Mouse (Mus musculus) NIH3T3 (cell line): ENCODE results near the gene Rtbdn.

Source experiments
- DNase-seq: peaks from one replicate; pipeline ENCODE4 v3.0.0-alpha.2; 2012; ENCODE audit warnings: low read depth

Rtbdn gene

GRCm38 (mm10) chr8:84980622-84981358 lies 34.0 kb downstream of the Rtbdn start:
- peak; percentile 94 for DNase-seq

- DNase-seq = no peak
Observed at GRCm38 (mm10) chr8:84981644-84982498, 35.1 kb downstream of the Rtbdn start.

GRCm38 (mm10) chr8:84982499-84983011 lies 35.8 kb downstream of the Rtbdn start:
- DNase-seq = no peak

- DNase-seq = no peak
Observed at GRCm38 (mm10) chr8:84984294-84985048, 37.7 kb downstream of the Rtbdn start.

GRCm38 (mm10) chr8:84985049-84985683 lies 38.4 kb downstream of the Rtbdn start:
- no peak for DNase-seq

- peak; percentile 89 for DNase-seq
Observed at GRCm38 (mm10) chr8:84985684-84986378, 39.0 kb downstream of the Rtbdn start.

- no peak for DNase-seq
Observed at GRCm38 (mm10) chr8:84986379-84986945, 39.7 kb downstream of the Rtbdn start.

- no peak for DNase-seq
Observed at GRCm38 (mm10) chr8:84987388-84987787, 40.6 kb downstream of the Rtbdn start.

- peak; percentile 53 for DNase-seq
Observed at GRCm38 (mm10) chr8:84987903-84988302, 41.1 kb downstream of the Rtbdn start.

GRCm38 (mm10) chr8:84989311-84989731 lies 42.5 kb downstream of the Rtbdn start:
- DNase-seq = peak; percentile 67

GRCm38 (mm10) chr8:84989810-84990209 lies 43.0 kb downstream of the Rtbdn start:
- peak; percentile 98 for DNase-seq

- DNase-seq = peak; percentile 99
Observed at GRCm38 (mm10) chr8:84990349-84990748, 43.6 kb downstream of the Rtbdn start, which contains the start of gene Hook2. Gene Hook2 (plus strand): TSS chr8:84990603.

- no peak for DNase-seq
Observed at GRCm38 (mm10) chr8:84990836-84991235, 44.0 kb downstream of the Rtbdn start.

GRCm38 (mm10) chr8:84994375-84994774 lies 47.6 kb downstream of the Rtbdn start:
- no peak for DNase-seq

- DNase-seq = no peak
Observed at GRCm38 (mm10) chr8:84995680-84996079, 48.9 kb downstream of the Rtbdn start.

GRCm38 (mm10) chr8:84996978-84997377 lies 50.2 kb downstream of the Rtbdn start:
- DNase-seq = no peak

- DNase-seq = peak; percentile 91
Observed at GRCm38 (mm10) chr8:84997649-84998295, 51.0 kb downstream of the Rtbdn start.
